Mouse (Mus musculus): ENCODE measurements around the gene Sec22b.

DNA sequence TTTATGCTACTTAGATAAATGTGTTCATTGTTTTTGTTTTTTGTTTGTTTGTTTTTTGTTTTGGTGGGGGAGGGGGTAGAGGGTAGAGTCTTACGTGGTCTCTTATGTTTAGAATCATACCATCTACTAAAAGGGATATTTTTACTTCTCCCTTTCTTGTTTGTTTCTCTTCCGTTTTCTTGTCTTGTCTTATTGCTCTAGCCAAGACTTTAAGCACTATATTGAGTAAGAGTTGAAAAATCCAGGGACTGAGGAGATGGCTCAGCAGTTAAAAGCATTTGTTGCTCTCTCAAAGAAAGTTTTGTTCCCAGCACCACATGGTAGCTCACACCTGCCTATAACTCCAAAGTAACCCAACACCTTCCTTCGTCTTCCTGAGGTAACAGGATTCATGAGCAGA, 50.1 kb downstream of the Sec22b start:
- no peak for TF ChIP-seq ZNF384 (IDR thresholded peaks at IDR 0.05; ENCODE audit: low read depth, low read length)
- TF ChIP-seq MAFK (IDR thresholded peaks at IDR 0.05; ENCODE audit: insufficient read depth, low read depth, low read length), result no peak
- TF ChIP-seq HCFC1 (IDR thresholded peaks at IDR 0.05; ENCODE audit: borderline replicate concordance, insufficient read depth, low read length), result no peak
- no peak for TF ChIP-seq ZC3H11A (IDR thresholded peaks at IDR 0.05; ENCODE audit: borderline replicate concordance, low read depth, low read length)

Measured in ES-E14 (cell line).